Mouse (Mus musculus) bone marrow macrophage, adult 2 months (primary cell): ENCODE results near the gene Rasl10a. TPM values are rescaled to one million over a fixed set of nuclear protein-coding genes. Genes with fewer than 3 reads are reported as not detected.
A peak's percentile ranks its signal among the peaks of the same experiment; 100 is the strongest.

Experiments used
- H3K27ac ChIP-seq: 2 replicates; pipeline ENCODE4 v1.5.1; 2012; ENCODE audit warnings: low read depth, low read length; ENCODE audit not compliant: insufficient read depth
- H3K4me1 ChIP-seq: 2 replicates; pipeline ENCODE4 v1.6.1; 2012; ENCODE audit warnings: low read length; ENCODE audit not compliant: control insufficient read depth, insufficient read depth
- H3K4me3 ChIP-seq: 2 replicates; pipeline ENCODE4 v1.5.1; 2012; ENCODE audit warnings: mild to moderate bottlenecking, low read length, moderate library complexity; ENCODE audit not compliant: insufficient read depth
- CTCF ChIP-seq: IDR thresholded peaks from 2 replicates; pipeline ENCODE4 v1.5.1; 2012; ENCODE audit warnings: low read depth, mild to moderate bottlenecking, low read length, moderate library complexity
- POLR2A ChIP-seq: IDR thresholded peaks from 2 replicates; pipeline ENCODE4 v1.6.1; 2012; ENCODE audit warnings: mild to moderate bottlenecking, low read depth, low read length, borderline replicate concordance
- polyA plus RNA-seq: library from polyadenylated mRNA; stranded (reverse); fragments of >200 nt; gene quantifications from 2 replicates; pipeline ENCODE4 v1.2.4, GENCODE M21; 2012; ENCODE audit not compliant: missing spikeins, insufficient read depth, insufficient read length

Gene Rasl10a
- polyA plus RNA-seq, 1 experiment = not detected

DNA sequence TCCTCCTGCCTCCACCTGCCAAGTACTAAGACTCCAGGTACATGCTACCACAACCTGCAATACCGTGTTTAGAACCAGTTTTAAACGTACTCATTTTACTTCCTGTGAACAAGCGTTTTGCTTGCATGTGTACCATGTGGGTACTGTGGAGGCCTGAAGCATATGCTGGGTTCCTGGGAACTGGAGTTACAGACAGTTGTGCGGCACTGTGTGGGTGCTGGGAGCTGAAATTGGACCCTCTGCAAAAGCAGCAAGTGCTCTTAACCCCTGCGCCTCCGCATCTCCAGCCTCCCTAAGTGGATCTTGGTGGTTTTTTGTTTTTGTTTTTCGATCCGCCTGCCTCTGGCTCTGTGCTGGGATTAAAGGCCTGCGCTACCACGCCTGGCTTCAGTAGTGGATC is 6.3 kb upstream of the Rasl10a start:
- 0 out of 2 replicates have a peak, but pooled peaks cover 2% of the 10 kb centered on the region for H3K4me1 ChIP-seq

GRCm38 (mm10) chr11:5052200-5052854 is 5.6 kb upstream of the Rasl10a start:
- Histone ChIP-seq H3K4me3 (no peak overlapping the region), H3K27ac (no peak overlapping the region), H3K4me1 (0 out of 2 replicates have a peak, but pooled peaks cover 2% of the 10 kb centered on the region)
- no peak for TF ChIP-seq POLR2A
- TF ChIP-seq CTCF = no peak

More for the DNA sequence above, 6.3 kb upstream of the Rasl10a start:
- H3K27ac ChIP-seq = no peak overlapping the region
- TF ChIP-seq POLR2A = no peak
- TF ChIP-seq CTCF = no peak
- no peak overlapping the region for H3K4me3 ChIP-seq

DNA sequence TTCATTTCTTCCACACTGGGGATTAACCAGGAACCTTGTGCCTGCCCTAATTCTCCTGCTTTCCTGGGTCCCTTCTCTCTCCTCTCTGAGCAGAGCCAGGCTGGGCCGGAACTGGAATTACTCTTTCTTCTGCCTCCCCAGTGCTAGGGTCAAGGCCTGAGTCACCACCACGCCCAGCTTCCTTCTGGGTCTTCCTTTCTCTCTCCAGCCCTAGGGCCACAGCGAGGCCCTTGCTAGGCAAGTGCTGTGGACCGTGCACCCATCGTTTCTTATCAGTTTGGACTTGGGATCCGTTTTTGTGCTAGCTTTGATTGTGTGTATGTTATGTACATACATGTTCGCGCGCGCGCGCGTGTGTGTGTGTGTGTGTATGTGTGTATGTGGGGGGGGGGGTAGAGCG is 3.8 kb upstream of the Rasl10a start:
- Histone ChIP-seq H3K27ac (no peak overlapping the region), H3K4me3 (no peak overlapping the region), H3K4me1 (peaks cover 4% of the 10 kb centered on the region; the same call in 1 of the 2 replicates)
- no peak for TF ChIP-seq CTCF

GRCm38 (mm10) chr11:5054874-5055273 is 3.1 kb upstream of the Rasl10a start:
- Histone ChIP-seq H3K4me1 (peaks cover 4% of the 10 kb centered on the region; the same call in 1 of the 2 replicates), H3K4me3 (no peak overlapping the region), H3K27ac (no peak overlapping the region)
- TF ChIP-seq POLR2A = no peak
- no peak for TF ChIP-seq CTCF

DNA sequence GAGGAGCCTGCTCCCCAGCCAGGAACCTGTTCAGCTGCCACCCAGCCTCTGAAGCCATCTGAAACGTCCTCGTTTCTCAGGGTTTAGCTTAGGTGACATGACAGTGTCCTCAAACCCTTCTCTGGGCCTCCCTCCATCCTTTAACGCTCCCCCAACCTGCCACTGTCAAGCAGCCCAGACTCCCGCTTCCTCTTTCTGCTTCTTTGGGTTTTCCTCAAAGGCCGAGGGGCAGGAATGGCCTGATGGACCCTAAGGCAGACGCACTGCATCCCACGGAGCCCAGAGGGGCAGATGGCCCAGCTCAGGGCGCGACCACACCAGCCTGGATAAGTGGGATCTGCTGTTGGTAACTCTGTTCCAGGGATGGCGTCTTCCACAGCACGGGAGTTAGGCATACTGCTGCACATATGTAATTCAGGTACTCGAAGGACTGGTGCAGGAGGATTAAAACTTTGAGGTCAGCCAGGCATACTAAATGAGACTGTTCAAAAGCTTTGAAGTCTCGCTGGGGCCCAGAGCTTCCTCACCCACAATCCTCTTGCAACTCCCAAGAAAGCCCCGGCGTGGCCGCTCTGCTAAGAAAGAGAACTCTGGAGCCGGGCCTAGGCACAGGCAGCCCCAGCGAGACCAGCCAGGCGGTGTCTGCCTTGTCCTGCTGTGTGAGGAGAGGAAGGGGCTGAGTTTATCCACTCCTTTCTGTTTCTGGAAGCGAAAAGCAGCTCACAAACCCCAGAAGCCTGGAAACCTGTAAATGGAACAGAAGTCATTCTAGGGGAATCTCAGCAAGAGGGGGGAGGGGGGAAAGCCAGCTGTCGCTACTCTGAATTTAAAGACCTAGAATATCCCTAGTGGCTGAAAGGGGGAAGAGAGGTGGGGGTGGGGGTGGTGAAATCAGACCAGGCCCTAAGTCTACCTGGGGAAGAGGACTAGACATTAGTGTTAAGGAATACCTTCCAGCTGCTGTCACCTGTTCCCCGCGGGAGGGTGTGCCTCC is 1.7 kb upstream of the Rasl10a start:
- H3K4me3 ChIP-seq = no peak overlapping the region
- TF ChIP-seq POLR2A (no peak), CTCF (no peak)

DNA sequence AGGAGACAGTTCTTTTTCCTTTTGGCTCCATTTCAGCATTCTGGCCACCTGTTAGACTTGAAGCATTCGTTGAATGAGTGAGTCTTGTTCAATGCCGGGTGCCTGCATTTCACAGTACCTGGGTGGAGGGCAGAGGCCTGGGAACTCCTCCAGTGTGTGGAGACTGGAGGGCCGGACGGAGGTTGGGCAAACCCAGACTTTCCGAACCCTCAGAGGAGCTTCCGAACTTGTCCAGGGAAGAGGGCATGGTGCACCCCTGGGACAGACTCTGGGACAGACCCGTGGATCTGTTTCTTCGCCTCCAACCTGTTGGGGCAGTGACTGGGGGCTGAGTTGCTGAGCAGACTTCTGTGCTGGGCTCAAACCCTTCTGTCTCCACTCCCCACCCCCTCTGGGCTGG is 864 bp upstream of the Rasl10a start:
- peaks cover 8% of the 10 kb centered on the region for H3K4me1 ChIP-seq

More for the DNA sequence above, 1.7 kb upstream of the Rasl10a start:
- H3K27ac ChIP-seq = no peak overlapping the region
- H3K4me1 ChIP-seq = peaks cover 4% of the 10 kb centered on the region; the same call in 1 of the 2 replicates

DNA sequence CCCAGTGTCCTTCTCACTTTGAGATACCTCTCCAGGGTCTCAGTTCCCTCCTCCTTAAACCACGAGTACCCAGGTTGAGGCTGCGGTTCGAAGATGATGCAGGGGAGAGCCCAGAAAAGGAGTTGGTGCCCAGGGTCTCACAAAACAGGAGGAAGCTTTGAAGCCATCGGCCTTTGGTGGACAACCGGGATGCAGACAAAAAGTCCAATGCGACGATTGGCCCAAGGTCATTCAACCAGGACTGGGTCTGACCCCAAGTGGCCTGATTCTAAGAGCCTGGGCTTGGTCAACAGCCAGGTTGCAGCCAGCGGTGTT is 430 bp upstream of the Rasl10a start:
- peaks cover 12% of the 10 kb centered on the region for H3K4me1 ChIP-seq
- no peak for TF ChIP-seq POLR2A
- no peak for TF ChIP-seq CTCF
- no peak overlapping the region for H3K27ac ChIP-seq
- H3K4me3 ChIP-seq = peak overlapping the region; percentile 48

More for the DNA sequence above, 864 bp upstream of the Rasl10a start:
- TF ChIP-seq CTCF (no peak), POLR2A (no peak)
- Histone ChIP-seq H3K27ac (no peak overlapping the region), H3K4me3 (no peak overlapping the region)

- Histone ChIP-seq H3K4me1 (peaks cover 16% of the 10 kb centered on the region), H3K4me3 (no peak overlapping the region), H3K27ac (no peak overlapping the region)
- TF ChIP-seq POLR2A = no peak
- TF ChIP-seq CTCF = no peak
These were observed 855 bp downstream of the Rasl10a start for GRCm38 (mm10) chr11:5058783-5059182.

DNA sequence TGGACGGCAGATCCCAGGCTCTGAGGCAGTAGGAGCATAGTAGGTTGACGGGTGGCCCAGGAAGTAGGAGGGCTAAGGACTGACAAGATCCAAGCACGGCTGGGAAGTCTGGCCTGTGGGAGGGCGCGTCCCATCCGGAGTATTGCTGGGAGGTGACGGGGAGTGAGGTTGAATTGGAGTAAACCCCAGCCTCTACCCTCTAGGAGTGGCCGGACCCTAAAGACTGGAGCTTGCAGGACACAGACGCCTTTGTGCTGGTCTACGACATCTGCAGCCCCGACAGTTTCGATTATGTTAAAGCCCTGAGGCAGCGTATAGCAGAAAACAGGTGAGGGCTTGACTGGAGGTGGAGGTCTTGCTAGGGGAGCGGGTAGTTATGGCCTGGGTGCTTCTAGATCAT is 1.3 kb downstream of the Rasl10a start:
- Histone ChIP-seq H3K27ac (no peak overlapping the region), H3K4me1 (peaks cover 18% of the 10 kb centered on the region), H3K4me3 (no peak overlapping the region)
- TF ChIP-seq CTCF (no peak), POLR2A (no peak)

DNA sequence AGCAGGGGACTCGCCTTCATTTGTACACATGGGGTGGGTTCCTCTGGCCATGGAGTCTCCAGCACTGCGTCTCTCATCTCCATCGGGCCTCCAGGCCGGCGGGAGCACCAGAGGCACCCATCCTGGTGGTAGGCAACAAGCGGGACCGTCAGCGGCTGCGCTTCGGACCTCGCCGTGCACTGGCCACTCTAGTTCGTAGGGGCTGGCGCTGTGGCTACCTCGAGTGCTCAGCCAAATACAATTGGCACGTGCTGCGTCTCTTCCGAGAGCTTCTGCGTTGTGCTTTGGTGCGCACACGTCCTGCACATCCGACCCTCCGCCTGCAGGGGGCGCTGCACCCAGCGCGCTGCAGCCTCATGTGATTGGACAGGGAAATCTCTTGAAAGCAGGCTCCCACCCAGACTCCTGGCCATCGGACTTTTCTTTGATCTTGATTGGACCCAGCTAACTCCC is 1.8 kb downstream of the Rasl10a start:
- peaks cover 18% of the 10 kb centered on the region for H3K4me1 ChIP-seq
- H3K27ac ChIP-seq = no peak overlapping the region
- H3K4me3 ChIP-seq = no peak overlapping the region
- TF ChIP-seq POLR2A (no peak), CTCF (peak; percentile 82)
